Mouse (Mus musculus) monocyte, adult 2 months (primary cell): ENCODE measurements around the gene Bmp2k.
"Not testable (repeated sequence)": the region's sequence is repeated elsewhere in the genome, so short reads cannot be mapped to it uniquely, and the experiment has no call there.

Experiments used
- DNase-seq, 2 experiments: peaks; one replicate each; pipeline ENCODE4 v3.0.0; 2022; ENCODE audit warnings: low spot score in 2 of 2, low read depth in 1 of 2

Gene Bmp2k

GRCm38 (mm10) chr5:97001571-97001970 lies 4.1 kb downstream of the Bmp2k start:
- DNase-seq, result no peak

GRCm38 (mm10) chr5:97002336-97002735 lies 4.8 kb downstream of the Bmp2k start:
- no peak for DNase-seq

GRCm38 (mm10) chr5:97002937-97003336 lies 5.4 kb downstream of the Bmp2k start:
- no peak for DNase-seq

GRCm38 (mm10) chr5:97004178-97005030 lies 6.9 kb downstream of the Bmp2k start:
- DNase-seq, result no peak

- DNase-seq, result no peak
Observed at GRCm38 (mm10) chr5:97005891-97006290, 8.4 kb downstream of the Bmp2k start.

- DNase-seq, result no peak
Observed at GRCm38 (mm10) chr5:97006929-97007328, 9.4 kb downstream of the Bmp2k start.

- no peak for DNase-seq
Observed at GRCm38 (mm10) chr5:97007496-97007895, 10.0 kb downstream of the Bmp2k start.

- not testable (repeated sequence) for DNase-seq
Observed at GRCm38 (mm10) chr5:97009140-97009539, 11.7 kb downstream of the Bmp2k start.

- no peak for DNase-seq
Observed at GRCm38 (mm10) chr5:97009601-97010335, 12.3 kb downstream of the Bmp2k start.

GRCm38 (mm10) chr5:97015781-97016508 lies 18.5 kb downstream of the Bmp2k start:
- DNase-seq, result no peak

- no peak for DNase-seq
Observed at GRCm38 (mm10) chr5:97016842-97017577, 19.5 kb downstream of the Bmp2k start.

GRCm38 (mm10) chr5:97022305-97023278 lies 25.1 kb downstream of the Bmp2k start:
- DNase-seq, result no peak

- DNase-seq, result no peak
Observed at GRCm38 (mm10) chr5:97024834-97025233, 27.3 kb downstream of the Bmp2k start.

- DNase-seq, result no peak
Observed at GRCm38 (mm10) chr5:97025650-97026049, 28.2 kb downstream of the Bmp2k start.

GRCm38 (mm10) chr5:97028004-97028403 lies 30.5 kb downstream of the Bmp2k start:
- no peak for DNase-seq

- not testable (repeated sequence) for DNase-seq
Observed at GRCm38 (mm10) chr5:97028840-97029239, 31.4 kb downstream of the Bmp2k start.

- DNase-seq, result no peak
Observed at GRCm38 (mm10) chr5:97031771-97032170, 34.3 kb downstream of the Bmp2k start.

- DNase-seq, result no peak
Observed at GRCm38 (mm10) chr5:97045260-97045659, 47.8 kb downstream of the Bmp2k start.

- DNase-seq, result no peak
Observed at GRCm38 (mm10) chr5:97046680-97047079, 49.2 kb downstream of the Bmp2k start.

GRCm38 (mm10) chr5:97048905-97049304 lies 51.4 kb downstream of the Bmp2k start:
- no peak for DNase-seq
